Mouse (Mus musculus) liver, adult 2 months (tissue): Measurements from ENCODE around the gene Mroh3. TPM values are rescaled to one million over a fixed set of nuclear protein-coding genes. Genes with fewer than 3 reads are reported as not detected.

ENCODE experiments used
- DNase-seq: peaks from one replicate; pipeline ENCODE4 v3.0.0-alpha.2; 2011; ENCODE audit warnings: low read depth, low spot score; ENCODE audit errors: extremely low read depth
- H3K27ac ChIP-seq: fragments of 200-500 bp; replicated peaks from 2 replicates; pipeline ENCODE4 v1.5.1; 2012; ENCODE audit warnings: low read depth, mild to moderate bottlenecking, control low read depth, inconsistent platforms, low read length; ENCODE audit not compliant: insufficient read depth
- H3K27me3 ChIP-seq: fragments of 200-500 bp; 2 replicates; pipeline ENCODE4 v1.6.1; 2012; ENCODE audit warnings: mild to moderate bottlenecking, moderate library complexity, low read length, inconsistent platforms; ENCODE audit not compliant: control insufficient read depth, insufficient read depth
- H3K36me3 ChIP-seq: fragments of 200-500 bp; 2 replicates; pipeline ENCODE4 v1.6.1; 2012; ENCODE audit warnings: low read length, inconsistent platforms; ENCODE audit not compliant: control insufficient read depth, insufficient read depth
- H3K4me1 ChIP-seq: fragments of 200-500 bp; 2 replicates; pipeline ENCODE4 v1.6.1; 2011; ENCODE audit warnings: low read length; ENCODE audit not compliant: control insufficient read depth, insufficient read depth
- H3K4me3 ChIP-seq: fragments of 200-500 bp; 2 replicates; pipeline ENCODE4 v1.5.1; 2011; ENCODE audit warnings: low read depth, mild to moderate bottlenecking, control low read depth, low read length, moderate library complexity; ENCODE audit not compliant: insufficient read depth
- H3K79me2 ChIP-seq: fragments of 200-500 bp; 2 replicates; pipeline ENCODE4 v1.6.1; 2012; ENCODE audit warnings: inconsistent platforms, mild to moderate bottlenecking, low read length, moderate library complexity; ENCODE audit not compliant: control insufficient read depth, insufficient read depth
- H3K9ac ChIP-seq: fragments of 200-500 bp; 2 replicates; pipeline ENCODE4 v1.6.1; 2012; ENCODE audit warnings: low read depth, mild to moderate bottlenecking, control low read depth, inconsistent platforms, low read length
- CTCF ChIP-seq: fragments of 200-500 bp; IDR thresholded peaks from 2 replicates; pipeline ENCODE4 v1.5.1; 2011; ENCODE audit warnings: low read depth, low read length, control low read depth
- POLR2A ChIP-seq: fragments of 200-500 bp; IDR thresholded peaks from 2 replicates; pipeline ENCODE4 v1.6.1; 2011; ENCODE audit warnings: low read length, control low read depth; ENCODE audit not compliant: insufficient read depth; ENCODE audit errors: extremely low read depth
- WGBS: fragments of 180-500 bp; shearing (Covaris S2); methylation state at CpG from one replicate; pipeline ENCODE4 v1.1.7; 2018; 5-methylcytosine and 5-hydroxymethylcytosine counted together
- polyA plus RNA-seq: library from polyadenylated mRNA; depleted of rRNA; stranded (reverse); fragments of >200 nt; gene quantifications from 2 replicates; pipeline ENCODE4 v1.2.3, GENCODE M21; 2012
- total RNA-seq: library from RNA; depleted of rRNA; stranded (reverse); fragments of >200 nt; gene quantifications from 2 replicates; pipeline ENCODE4 v1.2.3, GENCODE M21; 2014

Gene Mroh3
- total and polyA plus RNA-seq, 2 experiments = not detected

DNA sequence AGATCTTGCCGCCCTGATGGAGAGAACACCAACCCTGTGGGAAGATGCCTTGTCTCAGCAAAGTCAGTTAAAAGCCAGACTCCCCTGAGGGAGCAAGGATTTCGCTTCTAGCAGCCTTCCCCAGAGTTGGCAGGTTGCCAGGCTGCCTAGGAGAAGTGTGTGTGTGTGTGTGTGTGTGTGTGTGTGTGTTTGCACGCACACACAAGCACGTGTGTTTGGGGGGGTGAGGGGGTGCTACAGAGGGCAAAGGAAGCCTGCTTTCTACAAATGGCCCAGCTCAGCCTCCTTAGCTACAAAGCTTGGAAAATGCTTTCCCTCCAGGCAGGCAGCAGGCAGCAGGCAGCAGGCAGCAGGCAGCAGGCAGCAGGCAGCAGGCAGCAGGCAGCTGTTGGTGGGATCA, 75.1 kb downstream of the Mroh3 start:
- Histone ChIP-seq H3K9ac (no peak overlapping the region), H3K27me3 (no peaks in the 10 kb centered on the region), H3K27ac (peak overlapping the region; percentile 16), H3K4me3 (no peak overlapping the region), H3K79me2 (no peaks in the 10 kb centered on the region), H3K36me3 (no peaks in the 10 kb centered on the region), H3K4me1 (peaks cover 10% of the 10 kb centered on the region)
- TF ChIP-seq POLR2A = no peak
- no peak for TF ChIP-seq CTCF
- WGBS = 11% methylated on average over 4 of the region's 4 CpGs
- peak; percentile 20 for DNase-seq

DNA sequence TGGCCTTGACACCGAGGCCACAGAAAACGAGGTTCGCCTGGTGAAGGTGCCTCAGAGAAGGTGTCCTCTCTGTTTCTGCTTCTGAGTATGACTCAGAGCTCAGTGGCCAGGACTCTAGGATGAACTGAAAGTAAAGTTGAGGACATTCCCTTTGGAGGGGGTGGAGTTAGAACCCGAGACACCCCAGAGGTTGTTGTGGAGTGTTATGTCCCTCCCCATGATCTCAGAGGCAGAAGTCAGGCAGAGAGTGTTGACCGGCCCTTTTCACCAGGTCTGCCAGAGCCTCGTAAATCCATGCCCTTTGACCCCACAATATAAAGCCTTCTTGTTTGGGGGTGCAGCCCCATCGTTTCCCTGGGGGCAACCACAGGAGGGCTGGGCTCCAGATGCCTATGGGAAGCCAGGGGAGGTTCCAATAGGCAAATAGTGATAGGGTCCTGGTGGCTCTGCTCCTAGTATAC, 75.5 kb downstream of the Mroh3 start:
- TF ChIP-seq POLR2A (no peak), CTCF (no peak)
- Histone ChIP-seq H3K4me3 (no peak overlapping the region), H3K9ac (no peak overlapping the region), H3K36me3 (no peaks in the 10 kb centered on the region), H3K27me3 (no peaks in the 10 kb centered on the region), H3K27ac (peak overlapping the region; percentile 16), H3K4me1 (peaks cover 10% of the 10 kb centered on the region), H3K79me2 (no peaks in the 10 kb centered on the region)
- peak; percentile 55 for DNase-seq
- WGBS = 31% methylated on average over 7 of the region's 7 CpGs

DNA sequence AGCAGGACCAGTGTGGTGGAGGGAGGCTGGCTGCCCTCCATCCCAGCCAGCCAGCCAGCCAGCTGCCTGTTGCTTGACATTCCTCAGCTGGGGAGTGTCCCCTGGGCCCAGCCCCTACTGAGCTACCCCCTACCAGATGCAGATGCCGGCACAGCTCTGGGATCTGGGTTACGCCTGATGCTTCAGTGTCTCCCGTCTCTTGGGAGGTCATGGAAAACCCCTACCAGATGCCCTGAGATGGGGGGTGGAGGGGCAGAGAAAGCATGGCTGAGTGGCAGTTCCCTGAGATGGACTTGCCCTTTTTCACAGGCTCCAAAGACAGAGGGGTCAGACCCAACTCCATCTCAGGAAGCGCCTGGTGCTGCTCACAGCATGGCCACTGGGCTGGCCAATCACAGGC, 76.1 kb downstream of the Mroh3 start:
- H3K4me3 ChIP-seq = no peak overlapping the region
- TF ChIP-seq POLR2A (no peak), CTCF (no peak)
- WGBS = 75% methylated on average over 4 of the region's 4 CpGs
- H3K27ac ChIP-seq = peak overlapping the region; percentile 12
- H3K4me1 ChIP-seq = peaks cover 12% of the 10 kb centered on the region
- no peaks in the 10 kb centered on the region for H3K36me3 ChIP-seq
- no peak overlapping the region for H3K9ac ChIP-seq
- H3K79me2 ChIP-seq = no peaks in the 10 kb centered on the region
- peaks cover 1% of the 10 kb centered on the region for H3K27me3 ChIP-seq
- DNase-seq = no peak

DNA sequence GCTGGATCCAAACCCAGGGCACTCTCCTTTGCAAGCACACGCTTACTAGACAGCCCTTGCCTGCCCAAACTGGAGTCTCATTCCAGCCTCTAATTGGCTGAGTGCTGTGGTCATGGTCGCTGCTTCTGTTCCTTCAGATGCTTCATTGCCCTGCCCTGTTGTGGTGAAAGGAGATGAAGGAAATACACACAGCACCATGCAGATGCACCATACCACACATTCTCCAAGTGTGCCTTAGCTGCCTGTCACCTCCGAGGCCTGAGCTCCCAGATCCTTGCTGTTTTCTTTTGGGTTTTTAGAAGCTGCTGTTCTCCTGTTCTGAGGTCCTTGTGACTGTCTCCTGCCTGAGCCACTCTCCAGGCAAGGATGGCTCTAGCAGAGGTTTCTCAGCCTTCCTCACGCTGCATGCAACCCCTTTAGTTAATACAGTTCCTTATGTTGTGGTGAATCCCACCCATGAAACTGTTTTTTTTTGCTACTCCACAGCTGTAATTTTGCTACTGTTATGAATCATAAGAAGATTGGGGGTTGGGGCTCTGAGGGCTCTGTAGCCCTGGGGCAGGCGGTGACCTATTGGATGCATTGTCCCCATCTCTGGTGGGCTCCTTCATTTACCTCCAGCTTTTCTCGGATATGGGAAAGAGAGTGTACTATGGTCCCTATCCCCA, 76.7 kb downstream of the Mroh3 start:
- 91% methylated on average over 6 of the region's 6 CpGs for WGBS
- no peak for TF ChIP-seq POLR2A
- no peak for TF ChIP-seq CTCF
- Histone ChIP-seq H3K27me3 (peaks cover 4% of the 10 kb centered on the region), H3K9ac (no peak overlapping the region), H3K79me2 (no peaks in the 10 kb centered on the region), H3K4me1 (peaks cover 13% of the 10 kb centered on the region), H3K36me3 (no peaks in the 10 kb centered on the region), H3K27ac (peak overlapping the region; percentile 20; the same call in 1 of the 2 replicates), H3K4me3 (no peak overlapping the region)
- DNase-seq = no peak

DNA sequence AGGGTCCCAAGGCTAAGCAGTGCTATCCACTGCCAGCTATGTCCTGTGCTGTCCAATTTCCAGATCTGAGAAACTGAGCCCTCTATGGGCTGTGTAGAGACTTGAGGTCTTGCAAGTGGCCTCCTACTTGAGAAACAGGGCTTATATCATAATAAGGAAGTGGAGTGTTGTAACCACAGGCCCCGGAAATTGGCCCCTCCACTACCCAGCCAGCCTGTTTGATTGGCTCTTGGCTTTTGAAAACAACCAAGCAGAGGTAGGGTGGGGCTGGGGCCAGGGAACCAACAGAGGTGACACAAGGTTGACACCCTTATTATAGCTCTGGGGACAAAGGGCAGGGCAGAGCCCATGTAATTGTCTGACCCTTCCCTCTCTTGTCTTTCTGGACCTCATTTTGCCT, 77.6 kb downstream of the Mroh3 start:
- peak; percentile 53 for DNase-seq
- Histone ChIP-seq H3K4me1 (peaks cover 13% of the 10 kb centered on the region), H3K27me3 (peaks cover 4% of the 10 kb centered on the region), H3K4me3 (no peak overlapping the region), H3K27ac (peak overlapping the region; percentile 43; the same call in 1 of the 2 replicates), H3K36me3 (no peaks in the 10 kb centered on the region), H3K9ac (no peak overlapping the region), H3K79me2 (no peaks in the 10 kb centered on the region)
- no peak for TF ChIP-seq CTCF
- TF ChIP-seq POLR2A = no peak
- 46% methylated on average over 1 of the region's 1 CpGs for WGBS

DNA sequence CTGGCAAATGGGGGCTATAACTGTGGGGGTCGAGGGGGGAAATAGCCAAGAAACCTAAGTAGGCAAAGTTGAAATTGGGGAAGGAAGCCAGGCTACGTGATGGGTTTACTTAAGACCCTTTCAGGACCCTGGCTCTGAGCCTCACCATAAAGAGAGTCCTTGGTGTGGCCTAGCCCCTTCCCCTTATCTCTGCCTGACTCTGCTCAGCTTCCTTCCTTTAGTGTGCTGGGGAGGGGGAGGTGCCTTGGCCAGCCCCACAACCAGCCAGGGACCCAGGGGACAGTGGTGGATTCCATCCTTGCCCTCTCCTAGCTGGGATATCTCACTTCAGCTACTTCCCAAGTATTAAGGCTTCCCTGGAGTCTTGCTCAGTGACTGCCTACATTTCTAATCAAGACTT, 78.1 kb downstream of the Mroh3 start:
- Histone ChIP-seq H3K79me2 (no peaks in the 10 kb centered on the region), H3K9ac (no peak overlapping the region), H3K27me3 (peaks cover 4% of the 10 kb centered on the region), H3K27ac (peak overlapping the region; percentile 43), H3K36me3 (no peaks in the 10 kb centered on the region), H3K4me1 (peaks cover 13% of the 10 kb centered on the region), H3K4me3 (no peak overlapping the region)
- TF ChIP-seq POLR2A (no peak), CTCF (no peak)
- no peak for DNase-seq
- 63% methylated on average over 2 of the region's 2 CpGs for WGBS
